Mouse (Mus musculus) brain, embryonic 14.5 days (tissue): ENCODE measurements around the gene Stk4.

Source experiments
- CTCF ChIP-seq: fragments of 200-500 bp; IDR thresholded peaks from 2 replicates; pipeline ENCODE4 v1.5.1; 2012; ENCODE audit warnings: inconsistent platforms, mild to moderate bottlenecking, moderate library complexity, borderline replicate concordance; ENCODE audit not compliant: insufficient read depth, insufficient read length; ENCODE audit errors: extremely low read depth
- POLR2A ChIP-seq: fragments of 200-500 bp; IDR thresholded peaks from 2 replicates; pipeline ENCODE4 v1.6.1; 2012; ENCODE audit warnings: mild to moderate bottlenecking, inconsistent platforms, borderline replicate concordance; ENCODE audit not compliant: poor library complexity, insufficient read depth, insufficient read length, severe bottlenecking; ENCODE audit errors: extremely low read depth

DNA sequence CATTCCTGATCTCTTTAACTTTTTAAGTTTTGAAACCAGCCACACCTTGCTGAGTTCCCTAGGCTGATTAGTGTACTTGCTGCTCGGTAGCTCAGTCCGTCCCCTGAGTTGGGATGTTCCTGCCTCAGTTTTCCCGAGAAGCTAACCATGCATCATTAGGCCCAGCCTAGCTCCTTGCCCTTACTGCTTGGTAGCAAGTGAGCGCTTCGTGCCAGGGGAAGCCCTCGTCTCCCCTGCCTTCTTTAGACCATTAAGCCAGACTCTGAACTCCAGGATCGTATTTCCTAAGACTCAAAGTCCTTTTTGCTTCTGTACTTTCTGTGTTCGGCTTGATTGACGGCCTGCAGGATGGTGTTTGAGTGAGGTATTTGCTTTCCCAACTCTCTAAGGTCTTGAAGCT is 113.2 kb downstream of the Stk4 start:
- TF ChIP-seq CTCF (no peak), POLR2A (no peak)
